Mouse (Mus musculus) mouse trophoblast stem cell (cell line): Measurements from ENCODE around the gene Ifi204.
"Not testable (repeated sequence)": the region's sequence is repeated elsewhere in the genome, so short reads cannot be mapped to it uniquely, and the experiment has no call there.

Source experiments
- in situ Hi-C, 2 experiments: fragments of 300-500 bp; cut with MseI, MboI; formaldehyde crosslinking; loops; 2 replicates in 1 of 2; 3 replicates in 1 of 2; pipeline ENCODE4 v1.15.1; 2025

The Ifi204 gene

DNA sequence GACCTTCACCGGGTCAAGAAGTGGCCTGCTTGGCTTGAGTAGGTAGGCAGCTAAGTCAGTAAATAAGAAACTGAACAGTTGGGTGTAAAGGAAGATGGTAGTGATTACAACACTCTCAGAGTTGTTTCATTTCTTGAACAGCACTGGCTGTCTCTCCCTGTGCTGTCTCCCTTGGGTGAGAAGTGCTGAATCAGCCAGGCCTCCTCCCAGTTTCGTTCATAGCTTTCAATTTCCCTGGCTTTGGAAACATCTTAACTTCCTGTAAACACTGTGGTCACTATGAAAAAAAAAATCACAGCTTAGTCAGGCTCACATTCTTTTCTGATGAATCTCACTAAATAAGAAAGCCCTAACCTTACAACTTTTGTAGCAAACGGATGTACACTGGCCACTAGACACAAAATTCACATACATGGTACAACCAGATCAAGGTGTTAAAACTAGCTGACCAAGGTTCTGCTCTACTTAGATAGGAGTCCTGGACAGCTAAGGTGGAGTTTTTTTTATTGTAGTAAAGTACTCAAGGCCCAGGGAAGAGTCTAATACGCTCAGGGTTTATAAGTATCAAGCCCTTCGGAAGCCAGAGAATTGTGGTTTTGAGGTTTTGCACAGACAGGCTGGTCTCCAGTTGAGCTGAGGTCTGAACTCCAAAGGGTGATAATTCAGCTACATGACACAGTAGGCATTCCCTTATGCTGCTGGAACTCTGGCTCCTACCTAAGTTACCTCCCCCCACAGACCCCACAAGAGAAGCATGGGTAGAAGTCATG, at the start of gene Ifi204:
Gene Ifi204 (minus strand): TSS at position 96 of the 770 bp plus-strand sequence.
- in situ Hi-C loops = not testable (repeated sequence)

DNA sequence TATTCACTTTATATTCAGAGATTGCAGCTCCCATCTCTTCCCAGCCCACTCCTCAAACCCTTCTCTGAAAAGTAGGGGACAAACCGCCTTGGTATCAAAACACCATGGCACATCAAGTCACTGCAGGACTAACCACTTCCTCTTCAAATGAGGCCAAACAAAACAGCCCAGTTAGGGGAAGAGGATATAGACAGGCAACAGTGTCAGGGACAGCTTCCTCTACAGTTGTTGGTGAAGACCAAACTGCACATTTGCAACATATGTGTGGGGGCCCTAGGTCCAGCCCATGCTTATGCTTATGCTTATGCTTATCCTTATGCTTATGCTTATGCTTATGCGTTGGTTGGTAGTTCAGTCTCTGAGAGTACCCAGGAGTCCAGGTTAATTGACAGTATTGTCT, 42.6 kb upstream of the Ifi204 start:
- in situ Hi-C loops = not testable (repeated sequence)

DNA sequence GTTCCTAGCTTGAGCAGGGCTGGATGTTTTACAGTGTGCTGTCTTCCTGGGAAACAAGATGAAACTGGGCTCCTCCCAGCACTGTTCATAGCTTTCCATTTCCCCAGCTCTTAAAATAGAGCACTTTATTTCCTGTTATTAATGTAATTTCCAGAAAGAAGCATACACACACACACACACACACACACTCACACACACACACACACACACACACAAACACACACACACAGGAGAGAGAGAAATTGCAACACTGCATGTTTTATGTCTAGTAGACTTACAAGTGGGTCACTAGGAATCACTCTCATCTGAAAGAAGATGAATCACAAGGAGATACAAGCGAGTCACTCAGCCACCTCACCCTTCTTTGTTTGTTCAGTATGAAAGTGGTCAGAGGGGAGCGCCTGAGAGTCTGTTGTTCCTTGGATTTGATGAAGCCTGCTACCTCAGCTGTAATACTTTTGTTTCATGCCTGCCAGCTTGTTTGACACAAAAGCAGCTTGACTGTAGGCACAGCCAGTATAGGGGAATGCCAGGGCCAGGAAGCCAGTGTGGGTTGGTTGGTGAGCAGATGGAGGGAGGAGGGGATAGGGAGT, 36.0 kb upstream of the Ifi204 start:
- in situ Hi-C loops = not testable (repeated sequence)

DNA sequence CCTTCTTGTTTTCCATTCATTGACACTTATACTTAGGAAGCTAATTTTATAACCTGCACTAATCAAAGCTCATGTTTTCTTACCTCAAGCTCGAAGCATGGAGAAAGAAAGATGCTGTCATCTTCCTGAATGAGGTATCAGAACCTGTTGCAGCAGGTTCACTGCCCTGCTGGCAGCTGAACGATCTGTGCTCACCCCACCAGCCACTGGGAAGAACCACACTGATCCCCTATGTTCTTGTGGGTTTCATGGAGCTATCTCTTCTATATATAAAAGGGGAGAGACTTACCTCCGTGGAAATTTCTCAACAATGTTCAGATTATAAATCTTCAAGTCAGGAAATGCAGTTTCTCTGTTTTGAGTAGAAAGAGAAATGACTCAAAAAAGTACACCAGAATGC, 35.5 kb upstream of the Ifi204 start:
- in situ Hi-C loops = not testable (repeated sequence)

DNA sequence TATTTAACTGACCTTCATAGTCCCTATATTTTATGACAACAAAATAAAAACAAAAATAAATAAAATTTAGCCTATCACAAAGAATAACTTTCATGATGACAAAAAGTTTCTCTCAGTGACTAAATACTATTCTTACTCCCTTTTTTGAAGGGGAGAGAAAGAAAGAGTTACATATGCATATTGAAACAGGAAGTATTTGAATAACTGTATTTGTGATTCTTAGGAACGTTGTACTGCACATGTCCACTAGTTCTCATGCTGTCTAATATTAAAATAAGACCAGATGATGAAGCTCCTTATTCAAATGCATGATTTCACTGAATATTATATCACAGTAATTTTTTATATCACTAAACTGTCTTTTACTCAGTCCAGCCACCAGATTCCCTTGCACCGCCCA, 35.0 kb upstream of the Ifi204 start:
- in situ Hi-C loops = not testable (repeated sequence)

DNA sequence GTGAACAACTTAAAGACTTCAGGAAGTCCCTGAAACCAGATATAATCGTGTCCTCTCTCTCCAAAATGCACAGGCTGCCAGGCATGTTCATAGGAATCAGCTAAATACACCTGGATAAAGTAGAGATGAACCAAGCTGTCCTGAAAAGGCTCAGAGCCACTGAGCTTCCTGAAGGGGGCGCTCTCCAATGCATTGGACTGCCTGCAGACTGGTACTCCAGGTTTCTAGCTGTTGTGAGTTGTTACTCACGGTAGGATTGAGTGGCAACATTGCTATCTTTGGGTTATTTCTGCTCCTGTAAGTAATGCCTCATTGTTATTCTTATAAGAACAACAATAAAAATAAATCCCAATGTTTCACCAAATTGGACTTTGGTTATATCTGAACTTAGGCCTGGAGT, 6.7 kb upstream of the Ifi204 start:
- in situ Hi-C loops = not testable (repeated sequence)

DNA sequence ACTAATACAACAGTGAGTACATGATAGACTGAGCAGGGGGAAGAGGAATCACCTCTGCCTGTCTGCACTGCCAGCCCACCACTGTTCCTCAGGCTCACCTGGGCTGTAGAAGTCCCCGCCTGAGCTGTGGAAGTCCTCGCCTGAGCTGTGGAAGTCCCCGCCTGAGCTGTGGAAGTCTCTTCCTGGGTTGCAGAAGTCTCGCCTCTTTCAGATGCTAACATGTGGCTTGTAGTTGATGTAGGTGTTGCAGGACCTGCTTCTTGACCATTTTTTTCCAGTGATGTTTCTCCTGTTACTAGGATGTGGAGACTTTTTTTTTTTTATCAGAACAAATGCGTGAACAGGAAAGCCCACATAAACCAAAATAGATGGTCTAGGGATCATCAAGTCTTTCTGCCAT, 6.7 kb downstream of the Ifi204 start:
- in situ Hi-C loops = not testable (repeated sequence)

DNA sequence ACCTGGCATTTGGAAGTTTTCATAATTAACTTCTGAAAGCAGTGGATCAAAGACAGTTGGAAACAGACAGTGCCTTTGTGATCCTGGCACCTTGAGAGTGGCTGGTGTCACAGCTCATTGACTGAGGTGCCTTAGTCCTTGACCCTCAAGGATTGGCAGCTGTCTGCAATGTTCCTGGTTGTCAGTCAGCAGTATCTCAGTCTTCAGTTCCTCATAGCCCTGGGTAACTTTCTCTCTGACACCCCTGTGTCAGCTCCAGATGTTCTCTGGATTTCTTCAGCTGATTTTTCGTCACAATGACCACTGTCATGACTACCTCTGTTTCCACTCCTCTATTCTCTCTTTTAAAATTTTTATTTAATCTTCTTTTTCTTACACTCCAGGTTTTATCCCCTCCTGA, 24.5 kb downstream of the Ifi204 start:
- in situ Hi-C loops = no loop called here

DNA sequence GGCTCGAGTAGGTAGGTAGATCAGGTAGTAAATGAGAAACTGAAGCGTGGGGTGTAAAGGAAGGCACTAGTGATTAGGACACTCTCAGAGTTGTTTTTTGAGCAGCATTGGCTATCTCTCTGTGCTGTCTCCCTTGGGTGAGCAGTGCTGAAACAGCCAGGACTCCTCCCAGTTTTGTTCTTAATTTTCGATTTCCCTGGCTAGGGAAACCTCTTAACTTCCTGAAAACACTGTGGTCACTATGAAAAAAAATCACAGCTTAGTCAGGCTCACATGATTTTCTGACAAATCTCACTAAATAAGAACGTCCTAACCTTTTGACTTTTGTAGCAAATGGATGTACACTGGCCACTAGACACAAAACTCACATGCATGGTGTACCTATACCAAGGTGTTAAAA, 25.1 kb downstream of the Ifi204 start, which contains the start of gene Ifi207:
Gene Ifi207 (minus strand): TSS at position 92 of the 400 bp plus-strand sequence.
- in situ Hi-C loops = no loop called here

DNA sequence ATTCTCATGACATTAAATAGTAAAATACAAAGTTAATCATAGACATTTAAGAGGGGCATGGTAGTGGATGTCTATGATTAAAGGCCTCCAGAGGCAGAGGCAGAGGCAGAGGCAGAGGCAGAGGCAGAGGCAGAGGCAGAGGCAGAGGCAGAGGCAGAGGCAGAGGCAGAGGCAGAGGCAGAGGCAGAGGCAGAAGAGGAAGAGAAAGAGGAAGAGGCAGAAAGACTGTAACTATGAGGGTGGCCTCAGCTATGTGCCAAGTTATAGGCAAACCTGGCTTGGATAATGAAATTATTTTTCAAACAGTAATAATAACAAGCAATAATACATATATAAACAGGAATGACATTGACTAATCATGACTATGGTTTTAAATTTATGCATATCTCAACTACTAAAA, 26.2 kb downstream of the Ifi204 start:
- in situ Hi-C loops = no loop called here

DNA sequence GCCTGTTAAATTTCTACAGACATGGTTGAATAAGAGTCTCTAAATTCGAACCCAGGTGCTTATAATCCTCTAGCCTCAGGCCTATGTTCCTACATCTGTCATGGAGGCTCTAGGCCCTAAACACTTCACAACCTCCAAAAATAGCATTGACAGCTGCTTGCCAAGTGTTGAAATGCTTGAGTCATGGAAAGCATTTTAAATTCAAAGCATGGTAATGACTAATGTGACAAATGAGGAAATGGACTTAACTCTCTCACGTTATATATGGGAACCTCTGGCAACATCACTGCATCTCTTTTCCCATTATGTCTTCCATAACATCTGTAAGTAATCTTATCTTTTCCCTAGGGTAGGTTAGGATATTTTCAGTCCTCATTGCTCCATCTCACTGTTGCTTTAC, 29.8 kb downstream of the Ifi204 start:
- in situ Hi-C loops = no loop called here

DNA sequence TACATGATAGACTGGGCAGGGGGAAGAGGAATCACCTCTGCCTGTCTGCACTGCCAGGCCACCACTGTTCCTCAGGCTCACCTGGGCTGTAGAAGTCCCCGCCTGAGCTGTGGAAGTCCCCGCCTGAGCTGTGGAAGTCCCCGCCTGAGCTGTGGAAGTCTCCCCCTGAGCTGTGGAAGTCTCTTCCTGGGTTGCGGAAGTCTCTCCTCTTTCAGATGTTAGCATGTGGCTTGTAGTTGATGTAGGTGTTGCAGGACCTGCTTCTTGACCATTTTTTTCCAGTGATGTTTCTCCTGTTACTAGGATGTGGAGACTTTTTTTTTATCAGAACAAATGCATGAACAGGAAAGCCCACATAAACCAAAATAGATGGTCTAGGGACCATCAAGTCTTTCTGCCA, 31.7 kb downstream of the Ifi204 start:
- in situ Hi-C loops = not testable (repeated sequence)

DNA sequence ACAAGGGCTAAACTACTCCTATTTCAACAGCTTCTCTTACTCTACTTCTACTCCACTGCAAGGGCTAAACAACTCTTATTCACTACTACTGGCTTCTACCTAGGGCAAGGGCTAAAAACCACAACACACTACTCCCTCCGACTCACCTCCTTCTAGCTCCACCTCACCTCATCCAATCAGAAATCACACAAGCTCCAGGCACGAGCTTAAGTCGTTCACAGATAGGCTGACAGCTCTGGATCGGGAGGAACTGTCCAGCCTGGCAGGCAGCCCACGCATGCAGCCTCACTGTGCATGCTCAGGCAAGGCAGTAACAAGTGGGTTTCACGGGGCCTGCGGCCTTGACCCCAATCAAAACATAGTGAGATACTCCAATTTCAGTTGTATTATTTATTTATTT, 33.5 kb downstream of the Ifi204 start:
- in situ Hi-C loops = no loop called here
